Comparison of ENCODE assay signal across 12 mouse cellular contexts in genomic region chr9:90041556-90041955, GRCm38 (mm10).
"Had no signal": no experiment of that assay in that cellular context is flagged by ENCODE, and none has a peak within 500 bp of the region (broad histone marks: within the 10 kb centered on the region; RNA-seq: fewer than 3 reads in every experiment).

No protein-coding gene starts in this region.

- DNase-seq: retina, postnatal 1 day; right cerebral cortex, adult 18-20 months; right cerebral cortex, postnatal 14 days; right cerebral cortex, postnatal 25 days; right cerebral cortex, postnatal 4 days; spleen, adult 18-20 months; thymus, adult 18-20 months; thymus, adult 2 months; thymus, postnatal 14 days; thymus, postnatal 25 days; thymus, postnatal 36 days; thymus, postnatal 4 days had no signal
